Mouse (Mus musculus) spleen, adult 2 months (tissue): Measurements from ENCODE around the gene Glt6d1. TPM values are rescaled to one million over a fixed set of nuclear protein-coding genes. Genes with fewer than 3 reads are reported as not detected.

ENCODE experiments used
- DNase-seq, 2 experiments: peaks; one replicate each; pipeline versions ENCODE4 v3.0.0 to v3.0.0-alpha.2; 2012 to 2021; ENCODE audit warnings: low spot score in 2 of 2, low read depth in 1 of 2
- H3K27ac ChIP-seq: fragments of 200-500 bp; 2 replicates; pipeline ENCODE4 v1.5.1; 2012; ENCODE audit warnings: low read length, inconsistent platforms; ENCODE audit not compliant: insufficient read depth
- H3K27me3 ChIP-seq: fragments of 200-500 bp; 2 replicates; pipeline ENCODE4 v1.6.1; 2012; ENCODE audit warnings: mild to moderate bottlenecking, moderate library complexity, low read length, inconsistent platforms; ENCODE audit not compliant: control insufficient read depth, insufficient read depth
- H3K36me3 ChIP-seq: fragments of 200-500 bp; 2 replicates; pipeline ENCODE4 v1.6.1; 2012; ENCODE audit warnings: mild to moderate bottlenecking, low read length, inconsistent platforms; ENCODE audit not compliant: control insufficient read depth, insufficient read depth
- H3K4me1 ChIP-seq: fragments of 200-500 bp; 2 replicates; pipeline ENCODE4 v1.6.1; 2011; ENCODE audit warnings: inconsistent platforms; ENCODE audit not compliant: control insufficient read depth, insufficient read depth, insufficient read length
- H3K4me3 ChIP-seq: fragments of 200-500 bp; 2 replicates; pipeline ENCODE4 v1.5.1; 2011; ENCODE audit warnings: mild to moderate bottlenecking, inconsistent platforms; ENCODE audit not compliant: insufficient read depth, insufficient read length; ENCODE audit errors: extremely low read depth
- CTCF ChIP-seq: fragments of 200-500 bp; IDR thresholded peaks from 2 replicates; pipeline ENCODE4 v1.5.1; 2011; ENCODE audit warnings: mild to moderate bottlenecking, inconsistent platforms; ENCODE audit not compliant: insufficient read depth, insufficient read length, insufficient replicate concordance; ENCODE audit errors: extremely low read depth
- POLR2A ChIP-seq: fragments of 200-500 bp; IDR thresholded peaks from 2 replicates; pipeline ENCODE4 v1.6.1; 2011; ENCODE audit warnings: low read depth, low read length, inconsistent platforms
- WGBS: fragments of 180-500 bp; shearing (Covaris S2); methylation state at CpG from one replicate; pipeline ENCODE4 v1.1.7; 2018; 5-methylcytosine and 5-hydroxymethylcytosine counted together
- polyA plus RNA-seq: library from polyadenylated mRNA; depleted of rRNA; stranded (reverse); fragments of >200 nt; gene quantifications from 2 replicates; pipeline ENCODE4 v1.2.3, GENCODE M21; 2012

The Glt6d1 gene
- polyA plus RNA-seq, 1 experiment, result not detected

- DNase-seq, result no peak
- H3K36me3 ChIP-seq, result no peaks in the 10 kb centered on the region
- no peak overlapping the region for H3K27ac ChIP-seq
- no peak for TF ChIP-seq CTCF
- no peak for TF ChIP-seq POLR2A
- H3K4me3 ChIP-seq, result no peak overlapping the region
- H3K27me3 ChIP-seq, result no peaks in the 10 kb centered on the region
- WGBS, result 88% methylated on average over 9 of the region's 9 CpGs
- no peaks in the 10 kb centered on the region for H3K4me1 ChIP-seq
Observed at GRCm38 (mm10) chr2:25779076-25779475, 36.6 kb downstream of the Glt6d1 start.

GRCm38 (mm10) chr2:25776717-25777116, 38.9 kb downstream of the Glt6d1 start, which contains the start of gene Lcn11:
Lcn11 (plus strand) TSS chr2:25777017.
- Histone ChIP-seq H3K4me1 (no peaks in the 10 kb centered on the region), H3K4me3 (no peak within 1 kb of the TSS), H3K27ac (no peak within 1 kb of the TSS), H3K36me3 (no peaks in the 10 kb centered on the region), H3K27me3 (no peaks in the 10 kb centered on the region)
- TF ChIP-seq POLR2A (no peak), CTCF (no peak)
- no peak for DNase-seq
- 96% methylated on average over 1 of the region's 1 CpGs for WGBS

GRCm38 (mm10) chr2:25775991-25776390, 39.7 kb downstream of the Glt6d1 start:
- no peaks in the 10 kb centered on the region for H3K36me3 ChIP-seq
- no peaks in the 10 kb centered on the region for H3K27me3 ChIP-seq
- no peak overlapping the region for H3K27ac ChIP-seq
- H3K4me3 ChIP-seq, result no peak overlapping the region
- TF ChIP-seq CTCF (no peak), POLR2A (no peak)
- H3K4me1 ChIP-seq, result no peaks in the 10 kb centered on the region
- no peak for DNase-seq
- 85% methylated on average over 3 of the region's 3 CpGs for WGBS

- Histone ChIP-seq H3K4me1 (no peaks in the 10 kb centered on the region), H3K27me3 (no peaks in the 10 kb centered on the region), H3K36me3 (no peaks in the 10 kb centered on the region), H3K27ac (no peak overlapping the region), H3K4me3 (no peak overlapping the region)
- TF ChIP-seq POLR2A (no peak), CTCF (no peak)
- DNase-seq, result no peak
- WGBS, result 60% methylated on average over 2 of the region's 2 CpGs
Observed at GRCm38 (mm10) chr2:25774640-25775039, 41.0 kb downstream of the Glt6d1 start.

GRCm38 (mm10) chr2:25773507-25773906, 42.1 kb downstream of the Glt6d1 start:
- 90% methylated on average over 2 of the region's 2 CpGs for WGBS
- Histone ChIP-seq H3K27me3 (no peaks in the 10 kb centered on the region), H3K27ac (no peak overlapping the region), H3K36me3 (no peaks in the 10 kb centered on the region), H3K4me1 (no peaks in the 10 kb centered on the region), H3K4me3 (no peak overlapping the region)
- TF ChIP-seq POLR2A (no peak), CTCF (no peak)
- no peak for DNase-seq

- H3K27me3 ChIP-seq, result no peaks in the 10 kb centered on the region
- no peak for DNase-seq
- H3K36me3 ChIP-seq, result no peaks in the 10 kb centered on the region
- H3K27ac ChIP-seq, result no peak overlapping the region
- TF ChIP-seq POLR2A, result no peak
- no peak for TF ChIP-seq CTCF
- H3K4me3 ChIP-seq, result no peak overlapping the region
- H3K4me1 ChIP-seq, result no peaks in the 10 kb centered on the region
- WGBS, result 79% methylated on average over 4 of the region's 4 CpGs
Observed at GRCm38 (mm10) chr2:25767764-25768163, 47.9 kb downstream of the Glt6d1 start.

GRCm38 (mm10) chr2:25765269-25765668, 50.4 kb downstream of the Glt6d1 start, which contains the start of gene Lcn3:
Lcn3 (plus strand) TSS chr2:25765569.
- Histone ChIP-seq H3K4me3 (no peak within 1 kb of the TSS), H3K36me3 (no peaks in the 10 kb centered on the region), H3K27ac (no peak within 1 kb of the TSS), H3K27me3 (no peaks in the 10 kb centered on the region), H3K4me1 (no peaks in the 10 kb centered on the region)
- no peak for TF ChIP-seq CTCF
- no peak for TF ChIP-seq POLR2A
- DNase-seq, result no peak
- WGBS, result 58% methylated on average over 2 of the region's 2 CpGs
